Mouse (Mus musculus): ENCODE results near the gene Mre11a. TPM values are rescaled to one million over a fixed set of nuclear protein-coding genes. Genes with fewer than 3 reads are reported as not detected.

Gene Mre11a
- polyA plus RNA-seq, 1 experiment from 2014 or later: 4.7 TPM

- Histone ChIP-seq H3K4me3 (ENCODE audit: low read depth, low read length) (peak within 1 kb of the TSS; percentile 43), H3K9ac (replicated peaks; ENCODE audit: low read depth) (peak within 1 kb of the TSS; percentile 39), H3K4me2 (replicated peaks; ENCODE audit: low read depth, low read length) (peak within 1 kb of the TSS; percentile 93), H3K9me3 (ENCODE audit: low read length) (no peaks in the 10 kb centered on the region), H3K36me3 (ENCODE audit: insufficient read depth, low read length) (no peaks in the 10 kb centered on the region), H3K27me3 (replicated peaks; ENCODE audit: insufficient read depth, low read length) (no peaks in the 10 kb centered on the region), H3K4me1 (ENCODE audit: insufficient read depth, low read depth, low read length) (peaks cover 8% of the 10 kb centered on the region; the same call in 1 of the 2 replicates), H3K27ac (ENCODE audit: low read length) (peak within 1 kb of the TSS; percentile 85)
- peak; percentile 84 for DNase-seq (ENCODE audit: low spot score)
- TF ChIP-seq CTCF (IDR thresholded peaks at IDR 0.05) (peak; percentile 27), EP300 (IDR thresholded peaks at IDR 0.05) (no peak)
- peak; percentile 90 for ATAC-seq
- 2% methylated on average over 18 of the region's 28 CpGs for WGBS
Observed at GRCm38 (mm10) chr9:14752001-14752522, 32.4 kb upstream of the Mre11a start, which contains the start of gene Fut4. Gene Fut4 (minus strand): TSS chr9:14752393.

- no peak for DNase-seq (ENCODE audit: low spot score)
- TF ChIP-seq EP300 (IDR thresholded peaks at IDR 0.05) (no peak), CTCF (IDR thresholded peaks at IDR 0.05) (no peak)
- peaks cover 8% of the 10 kb centered on the region; the same call in 1 of the 2 replicates for H3K4me1 ChIP-seq (ENCODE audit: insufficient read depth, low read depth, low read length)
- no peaks in the 10 kb centered on the region for H3K9me3 ChIP-seq (ENCODE audit: low read length)
- H3K27me3 ChIP-seq (replicated peaks; ENCODE audit: insufficient read depth, low read length): no peaks in the 10 kb centered on the region
- ATAC-seq: no peak
- no peak overlapping the region for H3K27ac ChIP-seq (ENCODE audit: low read length)
- no peak overlapping the region for H3K4me3 ChIP-seq (ENCODE audit: low read depth, low read length)
- no peak overlapping the region for H3K9ac ChIP-seq (replicated peaks; ENCODE audit: low read depth)
- H3K36me3 ChIP-seq (ENCODE audit: insufficient read depth, low read length): no peaks in the 10 kb centered on the region
- no peak overlapping the region for H3K4me2 ChIP-seq (replicated peaks; ENCODE audit: low read depth, low read length)
Observed at GRCm38 (mm10) chr9:14753947-14754346, 30.5 kb upstream of the Mre11a start.

- Histone ChIP-seq H3K4me1 (ENCODE audit: insufficient read depth, low read depth, low read length) (peaks cover 8% of the 10 kb centered on the region; the same call in 1 of the 2 replicates), H3K27ac (ENCODE audit: low read length) (no peak overlapping the region), H3K4me3 (ENCODE audit: low read depth, low read length) (no peak overlapping the region), H3K9ac (replicated peaks; ENCODE audit: low read depth) (no peak overlapping the region), H3K27me3 (replicated peaks; ENCODE audit: insufficient read depth, low read length) (no peaks in the 10 kb centered on the region), H3K4me2 (replicated peaks; ENCODE audit: low read depth, low read length) (no peak overlapping the region), H3K9me3 (ENCODE audit: low read length) (no peaks in the 10 kb centered on the region), H3K36me3 (ENCODE audit: insufficient read depth, low read length) (no peaks in the 10 kb centered on the region)
- ATAC-seq (peak; percentile 43; the same call in 1 of the 2 replicates), DNase-seq (ENCODE audit: low spot score) (peak; percentile 64)
- peak; percentile 97 for TF ChIP-seq EP300 (IDR thresholded peaks at IDR 0.05)
- no peak for TF ChIP-seq CTCF (IDR thresholded peaks at IDR 0.05)
- WGBS: 67% methylated on average over 3 of the region's 3 CpGs
Observed at GRCm38 (mm10) chr9:14754469-14754868, 30.0 kb upstream of the Mre11a start.

GRCm38 (mm10) chr9:14758590-14758989 lies 25.9 kb upstream of the Mre11a start:
- no peaks in the 10 kb centered on the region for H3K4me1 ChIP-seq (ENCODE audit: insufficient read depth, low read depth, low read length)
- no peaks in the 10 kb centered on the region for H3K36me3 ChIP-seq (ENCODE audit: insufficient read depth, low read length)
- H3K4me3 ChIP-seq (ENCODE audit: low read depth, low read length): no peak overlapping the region
- H3K4me2 ChIP-seq (replicated peaks; ENCODE audit: low read depth, low read length): no peak overlapping the region
- H3K27ac ChIP-seq (ENCODE audit: low read length): no peak overlapping the region
- 0 out of 2 replicates have a peak, but pooled peaks have one; percentile 19 for ATAC-seq
- 55% methylated on average over 7 of the region's 7 CpGs for WGBS
- TF ChIP-seq CTCF (IDR thresholded peaks at IDR 0.05) (no peak), EP300 (IDR thresholded peaks at IDR 0.05) (no peak)
- DNase-seq (ENCODE audit: low spot score): peak; percentile 54
- no peaks in the 10 kb centered on the region for H3K27me3 ChIP-seq (replicated peaks; ENCODE audit: insufficient read depth, low read length)
- no peaks in the 10 kb centered on the region for H3K9me3 ChIP-seq (ENCODE audit: low read length)
- H3K9ac ChIP-seq (replicated peaks; ENCODE audit: low read depth): no peak overlapping the region

GRCm38 (mm10) chr9:14759261-14759660 lies 25.2 kb upstream of the Mre11a start:
- TF ChIP-seq CTCF (IDR thresholded peaks at IDR 0.05) (no peak), EP300 (IDR thresholded peaks at IDR 0.05) (no peak)
- Histone ChIP-seq H3K4me1 (ENCODE audit: insufficient read depth, low read depth, low read length) (no peaks in the 10 kb centered on the region), H3K4me2 (replicated peaks; ENCODE audit: low read depth, low read length) (no peak overlapping the region), H3K9ac (replicated peaks; ENCODE audit: low read depth) (no peak overlapping the region), H3K36me3 (ENCODE audit: insufficient read depth, low read length) (no peaks in the 10 kb centered on the region), H3K27ac (ENCODE audit: low read length) (no peak overlapping the region), H3K27me3 (replicated peaks; ENCODE audit: insufficient read depth, low read length) (no peaks in the 10 kb centered on the region), H3K4me3 (ENCODE audit: low read depth, low read length) (no peak overlapping the region), H3K9me3 (ENCODE audit: low read length) (no peaks in the 10 kb centered on the region)
- no peak for ATAC-seq
- no peak for DNase-seq (ENCODE audit: low spot score)

GRCm38 (mm10) chr9:14764765-14765164 lies 19.7 kb upstream of the Mre11a start:
- Histone ChIP-seq H3K36me3 (ENCODE audit: insufficient read depth, low read length) (no peaks in the 10 kb centered on the region), H3K4me2 (replicated peaks; ENCODE audit: low read depth, low read length) (no peak overlapping the region), H3K9me3 (ENCODE audit: low read length) (no peaks in the 10 kb centered on the region), H3K27ac (ENCODE audit: low read length) (no peak overlapping the region), H3K27me3 (replicated peaks; ENCODE audit: insufficient read depth, low read length) (no peaks in the 10 kb centered on the region), H3K9ac (replicated peaks; ENCODE audit: low read depth) (no peak overlapping the region), H3K4me1 (ENCODE audit: insufficient read depth, low read depth, low read length) (no peaks in the 10 kb centered on the region), H3K4me3 (ENCODE audit: low read depth, low read length) (no peak overlapping the region)
- TF ChIP-seq CTCF (IDR thresholded peaks at IDR 0.05): peak; percentile 79
- TF ChIP-seq EP300 (IDR thresholded peaks at IDR 0.05): peak; percentile 17; the same call in 1 of the 2 replicates
- DNase-seq (ENCODE audit: low spot score) (peak; percentile 46), ATAC-seq (0 out of 2 replicates have a peak, but pooled peaks have one; percentile 12)
- 22% methylated on average over 7 of the region's 7 CpGs for WGBS

Data from lung, postnatal 0 days (tissue).